Mouse (Mus musculus): Measurements from ENCODE around the gene Aknad1. TPM values are rescaled to one million over a fixed set of nuclear protein-coding genes. Genes with fewer than 3 reads are reported as not detected.

Aknad1 gene
- polyA plus RNA-seq, 1 experiment from 2014 or later = 0.16 TPM

DNA sequence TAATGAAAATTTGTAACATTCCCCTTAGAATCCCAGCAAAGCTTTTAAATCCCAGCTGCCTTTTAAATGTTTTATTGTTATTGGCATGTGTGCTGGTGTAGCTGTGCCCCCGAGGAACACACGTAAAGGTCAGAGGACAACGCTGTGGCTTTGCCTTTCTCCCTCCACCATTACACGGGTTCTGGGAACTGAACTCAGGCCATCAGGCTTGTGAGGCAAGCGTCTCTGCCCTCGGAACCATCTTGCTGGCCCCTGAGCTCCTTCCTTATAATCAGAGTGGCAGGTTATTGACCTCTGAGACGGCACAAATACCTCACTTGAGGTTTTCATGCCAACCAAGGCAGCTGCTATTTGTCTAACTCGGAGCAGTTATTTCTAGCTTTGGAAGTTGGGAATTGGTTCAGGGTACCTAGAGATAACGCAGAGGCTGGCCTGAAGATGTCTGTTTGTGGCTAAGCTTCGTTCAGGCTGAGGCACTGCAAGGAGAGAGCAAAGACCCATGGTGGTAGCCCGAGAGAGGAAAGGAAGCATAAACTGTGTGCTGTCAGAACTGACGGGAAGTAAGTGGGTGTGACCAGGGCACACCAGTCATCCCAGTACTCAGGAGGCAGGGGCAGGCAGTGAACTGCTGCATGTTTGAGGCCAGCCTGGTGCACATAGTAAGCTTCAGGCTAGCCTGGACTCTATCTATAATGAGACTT, 48.4 kb downstream of the Aknad1 start:
- Histone ChIP-seq H3K4me2 (replicated peaks; ENCODE audit: low read depth) (no peak overlapping the region), H3K9me3 (ENCODE audit: control insufficient read depth) (0 out of 2 replicates have a peak, but pooled peaks cover 3% of the 10 kb centered on the region), H3K4me1 (replicated peaks; ENCODE audit: control insufficient read depth, insufficient read depth, low read length) (no peaks in the 10 kb centered on the region), H3K36me3 (ENCODE audit: control insufficient read depth, insufficient read depth) (peaks cover 13% of the 10 kb centered on the region; the same call in 1 of the 2 replicates), H3K4me3 (ENCODE audit: low read depth, low read length) (no peak overlapping the region), H3K27ac (ENCODE audit: low read depth, low read length) (0 out of 2 replicates have a peak overlapping the region, but pooled peaks have one; percentile 36), H3K27me3 (replicated peaks; ENCODE audit: control insufficient read depth, insufficient read depth, low read length) (no peaks in the 10 kb centered on the region), H3K9ac (ENCODE audit: low read depth, low read length) (no peak overlapping the region)
- TF ChIP-seq CTCF (IDR thresholded peaks at IDR 0.05; ENCODE audit: low read depth) = no peak
- WGBS = 35% methylated on average over 12 of the region's 12 CpGs
- peak; percentile 63 for ATAC-seq

DNA sequence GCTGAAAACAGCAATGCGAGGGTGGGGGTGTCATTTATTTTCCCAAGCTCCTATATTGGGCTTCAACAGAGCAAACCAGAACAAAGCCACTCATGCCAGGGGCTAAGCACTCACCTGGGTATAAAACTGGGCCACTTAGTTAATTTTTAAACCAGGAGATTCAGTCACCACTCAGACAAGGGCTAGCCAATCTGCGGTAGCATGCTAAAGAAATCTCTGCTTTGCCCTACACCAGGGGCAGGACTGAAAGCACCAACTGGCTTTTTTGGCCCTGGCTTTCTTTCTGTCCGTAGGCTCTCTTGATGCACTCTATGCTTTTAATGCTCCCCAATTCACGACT, 49.0 kb downstream of the Aknad1 start:
- no peaks in the 10 kb centered on the region for H3K4me1 ChIP-seq (replicated peaks; ENCODE audit: control insufficient read depth, insufficient read depth, low read length)
- ATAC-seq = peak; percentile 53
- H3K4me3 ChIP-seq (ENCODE audit: low read depth, low read length) = no peak overlapping the region
- 65% methylated on average over 4 of the region's 4 CpGs for WGBS
- H3K27ac ChIP-seq (ENCODE audit: low read depth, low read length) = no peak overlapping the region
- TF ChIP-seq CTCF (IDR thresholded peaks at IDR 0.05; ENCODE audit: low read depth) = no peak
- H3K36me3 ChIP-seq (ENCODE audit: control insufficient read depth, insufficient read depth) = peaks cover 13% of the 10 kb centered on the region; the same call in 1 of the 2 replicates
- 0 out of 2 replicates have a peak, but pooled peaks cover 3% of the 10 kb centered on the region for H3K9me3 ChIP-seq (ENCODE audit: control insufficient read depth)
- H3K27me3 ChIP-seq (replicated peaks; ENCODE audit: control insufficient read depth, insufficient read depth, low read length) = no peaks in the 10 kb centered on the region
- H3K4me2 ChIP-seq (replicated peaks; ENCODE audit: low read depth) = no peak overlapping the region
- H3K9ac ChIP-seq (ENCODE audit: low read depth, low read length) = no peak overlapping the region

- no peak for ATAC-seq
- WGBS = 85% methylated on average over 5 of the region's 5 CpGs
- Histone ChIP-seq H3K4me2 (replicated peaks; ENCODE audit: low read depth) (no peak overlapping the region), H3K4me1 (replicated peaks; ENCODE audit: control insufficient read depth, insufficient read depth, low read length) (no peaks in the 10 kb centered on the region), H3K9ac (ENCODE audit: low read depth, low read length) (no peak overlapping the region), H3K9me3 (ENCODE audit: control insufficient read depth) (0 out of 2 replicates have a peak, but pooled peaks cover 3% of the 10 kb centered on the region), H3K4me3 (ENCODE audit: low read depth, low read length) (no peak overlapping the region), H3K27ac (ENCODE audit: low read depth, low read length) (no peak overlapping the region), H3K36me3 (ENCODE audit: control insufficient read depth, insufficient read depth) (peaks cover 19% of the 10 kb centered on the region), H3K27me3 (replicated peaks; ENCODE audit: control insufficient read depth, insufficient read depth, low read length) (no peaks in the 10 kb centered on the region)
- TF ChIP-seq CTCF (IDR thresholded peaks at IDR 0.05; ENCODE audit: low read depth) = no peak
These were observed 49.8 kb downstream of the Aknad1 start for GRCm38 (mm10) chr3:108789299-108789698.

DNA sequence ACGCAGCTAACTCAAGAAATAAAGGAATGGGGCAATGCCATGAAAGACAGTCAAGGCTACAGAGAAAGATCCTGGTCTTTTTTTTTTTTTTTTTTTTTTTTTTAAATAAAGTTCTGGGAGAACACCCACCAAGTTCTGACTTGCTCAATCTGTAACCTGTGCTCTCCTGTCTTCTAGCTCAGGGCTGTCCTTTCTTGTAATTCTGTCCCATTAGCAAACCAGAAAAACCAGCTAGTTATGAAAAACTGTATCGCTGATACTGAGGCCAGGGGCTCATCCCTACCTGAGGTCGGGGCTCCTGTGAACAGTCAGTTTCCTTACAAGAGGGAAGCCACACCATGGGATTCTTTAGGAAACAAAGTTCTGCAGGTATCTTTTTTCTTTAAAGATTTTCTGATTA, 51.0 kb downstream of the Aknad1 start:
- WGBS = 78% methylated on average over 3 of the region's 3 CpGs
- H3K36me3 ChIP-seq (ENCODE audit: control insufficient read depth, insufficient read depth) = peaks cover 27% of the 10 kb centered on the region
- TF ChIP-seq CTCF (IDR thresholded peaks at IDR 0.05; ENCODE audit: low read depth) = no peak
- H3K27ac ChIP-seq (ENCODE audit: low read depth, low read length) = no peak overlapping the region
- no peaks in the 10 kb centered on the region for H3K9me3 ChIP-seq (ENCODE audit: control insufficient read depth)
- H3K27me3 ChIP-seq (replicated peaks; ENCODE audit: control insufficient read depth, insufficient read depth, low read length) = no peaks in the 10 kb centered on the region
- no peak overlapping the region for H3K4me3 ChIP-seq (ENCODE audit: low read depth, low read length)
- H3K4me1 ChIP-seq (replicated peaks; ENCODE audit: control insufficient read depth, insufficient read depth, low read length) = no peaks in the 10 kb centered on the region
- no peak overlapping the region for H3K9ac ChIP-seq (ENCODE audit: low read depth, low read length)
- no peak for ATAC-seq
- H3K4me2 ChIP-seq (replicated peaks; ENCODE audit: low read depth) = no peak overlapping the region

DNA sequence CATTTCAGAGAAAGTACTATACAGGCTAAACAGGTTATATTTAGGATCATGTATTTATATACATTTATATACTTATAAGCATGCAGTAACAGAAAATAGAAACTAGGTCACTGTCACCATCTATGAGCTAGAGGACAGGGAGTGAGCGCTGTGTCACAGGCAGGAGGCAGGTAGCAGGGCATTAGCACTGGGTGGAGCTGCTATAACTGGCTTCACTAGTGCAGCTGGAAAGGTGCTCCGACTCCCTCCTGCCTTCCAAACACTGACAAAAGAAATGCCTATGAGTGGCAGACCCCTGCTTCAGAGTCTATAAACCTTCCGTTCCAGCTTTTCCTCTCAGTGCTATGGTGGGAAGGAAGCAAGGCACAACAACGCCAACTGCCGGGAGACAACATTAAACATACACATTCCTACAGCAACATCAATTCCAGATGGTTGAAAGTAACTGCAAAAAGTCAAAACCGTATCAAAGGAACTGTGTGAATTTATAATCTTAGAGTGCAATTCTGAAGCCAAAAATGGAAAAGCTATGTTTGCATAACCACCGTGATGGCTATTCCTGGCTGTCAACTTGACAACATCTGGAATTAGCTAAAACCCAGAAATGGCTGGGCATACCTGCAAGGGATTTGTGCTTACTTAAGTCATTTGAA, 51.7 kb downstream of the Aknad1 start:
- ATAC-seq = no peak
- WGBS = 66% methylated on average over 7 of the region's 7 CpGs

GRCm38 (mm10) chr3:108792420-108792819, 53.0 kb downstream of the Aknad1 start:
- H3K27me3 ChIP-seq (replicated peaks; ENCODE audit: control insufficient read depth, insufficient read depth, low read length) = no peaks in the 10 kb centered on the region
- H3K9ac ChIP-seq (ENCODE audit: low read depth, low read length) = no peak overlapping the region
- no peak for ATAC-seq
- H3K4me2 ChIP-seq (replicated peaks; ENCODE audit: low read depth) = no peak overlapping the region
- peaks cover 36% of the 10 kb centered on the region for H3K36me3 ChIP-seq (ENCODE audit: control insufficient read depth, insufficient read depth)
- H3K27ac ChIP-seq (ENCODE audit: low read depth, low read length) = no peak overlapping the region
- TF ChIP-seq CTCF (IDR thresholded peaks at IDR 0.05; ENCODE audit: low read depth) = no peak
- no peak overlapping the region for H3K4me3 ChIP-seq (ENCODE audit: low read depth, low read length)
- H3K9me3 ChIP-seq (ENCODE audit: control insufficient read depth) = no peaks in the 10 kb centered on the region
- H3K4me1 ChIP-seq (replicated peaks; ENCODE audit: control insufficient read depth, insufficient read depth, low read length) = no peaks in the 10 kb centered on the region

More for the DNA sequence above, 51.7 kb downstream of the Aknad1 start:
- no peak overlapping the region for H3K9ac ChIP-seq (ENCODE audit: low read depth, low read length)
- no peak overlapping the region for H3K4me2 ChIP-seq (replicated peaks; ENCODE audit: low read depth)
- no peaks in the 10 kb centered on the region for H3K27me3 ChIP-seq (replicated peaks; ENCODE audit: control insufficient read depth, insufficient read depth, low read length)
- H3K9me3 ChIP-seq (ENCODE audit: control insufficient read depth) = no peaks in the 10 kb centered on the region
- no peak for TF ChIP-seq CTCF (IDR thresholded peaks at IDR 0.05; ENCODE audit: low read depth)
- no peak overlapping the region for H3K27ac ChIP-seq (ENCODE audit: low read depth, low read length)
- H3K36me3 ChIP-seq (ENCODE audit: control insufficient read depth, insufficient read depth) = peaks cover 29% of the 10 kb centered on the region
- no peak overlapping the region for H3K4me3 ChIP-seq (ENCODE audit: low read depth, low read length)
- H3K4me1 ChIP-seq (replicated peaks; ENCODE audit: control insufficient read depth, insufficient read depth, low read length) = no peaks in the 10 kb centered on the region
